Mouse (Mus musculus) midbrain, postnatal 0 days (tissue): Measurements from ENCODE around the gene Fyn. TPM values are rescaled to one million over a fixed set of nuclear protein-coding genes. Genes with fewer than 3 reads are reported as not detected.

Experiments
- ATAC-seq: fragments of 200-750 bp; cut with Nextera tagmentation; 2 replicates; pipeline ENCODE4 v1.8.0; 2017; ENCODE audit warnings: moderate number of reproducible peaks, mild to moderate bottlenecking, moderate TSS enrichment, moderate library complexity; ENCODE audit not compliant: low FRiP score
- DNase-seq: peaks from one replicate; pipeline ENCODE4 v3.0.0-alpha.2; 2015; ENCODE audit warnings: low spot score
- H3K27ac ChIP-seq: fragments of 300-500 bp; sonication (generic); 2 replicates; pipeline ENCODE4 v1.5.1; 2014; ENCODE audit warnings: low read depth, mild to moderate bottlenecking, low read length, mixed read lengths
- H3K27me3 ChIP-seq: fragments of 300-500 bp; sonication (generic); 2 replicates; pipeline ENCODE4 v1.6.1; 2014; ENCODE audit warnings: low read length, control low read depth, mixed read lengths; ENCODE audit not compliant: insufficient read depth
- H3K36me3 ChIP-seq: fragments of 300-500 bp; sonication (generic); 2 replicates; pipeline ENCODE4 v1.6.1; 2014; ENCODE audit warnings: low read length, control low read depth, mixed read lengths; ENCODE audit not compliant: insufficient read depth
- H3K4me1 ChIP-seq: fragments of 300-500 bp; sonication (generic); 2 replicates; pipeline ENCODE4 v1.6.1; 2014; ENCODE audit warnings: mild to moderate bottlenecking, control low read depth, antibody characterized with exemption, low read length, mixed read lengths; ENCODE audit not compliant: insufficient read depth
- H3K4me2 ChIP-seq: fragments of 300-500 bp; sonication (generic); 2 replicates; pipeline ENCODE4 v1.6.1; 2014; ENCODE audit warnings: low read depth, mild to moderate bottlenecking, low read length, mixed read lengths; ENCODE audit not compliant: poor library complexity, severe bottlenecking
- H3K4me3 ChIP-seq: fragments of 300-500 bp; sonication (generic); 2 replicates; pipeline ENCODE4 v1.5.1; 2014; ENCODE audit warnings: low read depth, mild to moderate bottlenecking, low read length, moderate library complexity
- H3K9ac ChIP-seq: fragments of 300-500 bp; sonication (generic); replicated peaks from 2 replicates; pipeline ENCODE4 v1.6.1; 2014; ENCODE audit warnings: mild to moderate bottlenecking, low read length, moderate library complexity, mixed read lengths; ENCODE audit not compliant: poor library complexity, severe bottlenecking
- H3K9me3 ChIP-seq: fragments of 300-500 bp; sonication (generic); 2 replicates; pipeline ENCODE4 v1.6.1; 2016; ENCODE audit warnings: low read length, control low read depth
- CTCF ChIP-seq: IDR thresholded peaks from 2 replicates; pipeline ENCODE4 v1.5.1; 2016; ENCODE audit warnings: antibody characterized with exemption, mild to moderate bottlenecking
- WGBS: fragments of 180-500 bp; shearing (Covaris S2); extraction: QIAGEN DNeasy Blood & Tissue Kit; methylation state at CpG from one replicate; pipeline ENCODE4 v1.1.7; 2014; 5-methylcytosine and 5-hydroxymethylcytosine counted together
- polyA plus RNA-seq: library from polyadenylated mRNA; unstranded; fragments of >200 nt; fragmentation: Nextera tagmentation; extraction: Ambion mirVana; gene quantifications from 2 replicates; pipeline ENCODE4 v1.2.1, GENCODE M21; 2015
- total RNA-seq: library from RNA; depleted of rRNA; stranded (reverse); fragments of >200 nt; gene quantifications from 2 replicates; pipeline ENCODE4 v1.2.3, GENCODE M21; 2014

Gene Fyn
- total and polyA plus RNA-seq, 2 experiments from 2014 or later = 82.9 to 121 TPM

DNA sequence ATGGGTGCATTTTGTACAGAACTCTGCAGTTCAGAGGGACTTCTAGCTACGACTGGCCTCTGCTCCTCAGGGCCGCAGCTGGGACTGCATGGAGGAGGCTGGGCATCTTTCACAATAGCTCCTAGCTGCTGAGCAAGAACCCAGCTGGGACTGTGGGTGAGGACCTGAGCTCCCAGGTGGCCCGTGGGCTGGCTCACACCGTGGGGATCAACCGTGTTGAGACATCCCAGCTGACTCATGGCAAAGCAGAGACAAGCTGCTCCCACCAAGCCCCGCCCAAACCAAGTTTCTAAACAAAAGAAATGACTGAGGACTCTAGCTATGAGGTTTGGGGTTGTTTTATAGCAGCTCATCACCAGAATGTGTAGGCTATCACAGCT lies 204.0 kb downstream of the Fyn start:
- ATAC-seq = no peak
- H3K4me1 ChIP-seq = peaks cover 17% of the 10 kb centered on the region; the same call in 1 of the 2 replicates
- no peaks in the 10 kb centered on the region for H3K9me3 ChIP-seq
- H3K4me3 ChIP-seq = no peak overlapping the region
- no peak for TF ChIP-seq CTCF
- H3K9ac ChIP-seq = 0 out of 2 replicates have a peak overlapping the region, but pooled peaks have one; percentile 4
- 32% methylated on average over 6 of the region's 6 CpGs for WGBS
- no peaks in the 10 kb centered on the region for H3K27me3 ChIP-seq
- peak overlapping the region; percentile 62 for H3K27ac ChIP-seq
- no peak overlapping the region for H3K4me2 ChIP-seq
- no peaks in the 10 kb centered on the region for H3K36me3 ChIP-seq
- no peak for DNase-seq

GRCm38 (mm10) chr10:39576466-39576865 lies 207.8 kb downstream of the Fyn start:
- WGBS = 78% methylated on average over 6 of the region's 6 CpGs
- Histone ChIP-seq H3K4me3 (no peak overlapping the region), H3K27ac (no peak overlapping the region)

DNA sequence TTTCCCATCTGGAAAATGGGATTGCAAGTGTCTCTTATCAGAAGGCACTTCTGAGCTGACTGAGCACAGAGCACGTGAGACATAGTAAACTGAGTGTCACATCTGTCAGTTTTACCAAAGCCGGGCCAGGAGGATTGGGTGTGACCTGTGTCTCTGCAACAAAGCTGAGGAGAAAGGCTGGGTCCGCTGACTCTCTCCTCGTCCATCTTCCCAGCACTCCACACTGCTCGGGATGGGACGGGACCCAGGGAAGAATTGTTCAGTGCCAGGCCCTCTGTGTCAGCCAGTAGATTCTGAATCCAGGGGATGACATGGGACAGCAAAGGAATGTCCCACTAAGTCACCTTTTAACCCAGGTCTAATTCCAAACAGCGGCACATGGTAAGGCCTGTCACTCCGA lies 211.8 kb downstream of the Fyn start:
- TF ChIP-seq CTCF = no peak
- Histone ChIP-seq H3K4me2 (no peak overlapping the region), H3K27ac (no peak overlapping the region), H3K4me1 (no peaks in the 10 kb centered on the region), H3K4me3 (no peak overlapping the region), H3K9ac (no peak overlapping the region), H3K27me3 (no peaks in the 10 kb centered on the region), H3K9me3 (no peaks in the 10 kb centered on the region), H3K36me3 (no peaks in the 10 kb centered on the region)
- DNase-seq (no peak), ATAC-seq (no peak)
- WGBS = 71% methylated on average over 8 of the region's 8 CpGs

More at GRCm38 (mm10) chr10:39576466-39576865, 207.8 kb downstream of the Fyn start:
- H3K4me1 ChIP-seq = peaks cover 11% of the 10 kb centered on the region; the same call in 1 of the 2 replicates
- ATAC-seq (no peak), DNase-seq (no peak)
- H3K9ac ChIP-seq = no peak overlapping the region
- no peaks in the 10 kb centered on the region for H3K27me3 ChIP-seq
- no peaks in the 10 kb centered on the region for H3K36me3 ChIP-seq
- TF ChIP-seq CTCF = no peak
- H3K4me2 ChIP-seq = no peak overlapping the region
- H3K9me3 ChIP-seq = no peaks in the 10 kb centered on the region

DNA sequence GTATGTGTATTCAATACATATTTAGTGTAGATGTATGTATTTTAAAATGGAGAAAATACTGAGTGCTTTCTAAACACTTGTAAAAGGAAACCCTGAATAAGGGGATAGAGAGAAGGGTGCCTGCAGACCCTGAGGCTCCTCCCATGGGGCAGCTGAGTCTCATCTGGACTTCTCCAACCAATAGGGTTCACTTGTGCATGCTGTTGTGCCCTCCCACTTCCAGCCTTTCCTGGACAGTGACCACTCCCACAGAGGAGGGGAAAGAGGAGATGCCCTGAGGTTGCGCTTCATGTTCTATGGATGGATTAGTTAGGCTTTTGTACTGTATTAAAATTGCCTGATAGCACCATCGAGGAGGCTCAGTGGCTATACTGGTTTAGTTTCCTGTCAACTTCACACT lies 213.7 kb downstream of the Fyn start:
- Histone ChIP-seq H3K27ac (no peak overlapping the region), H3K4me3 (no peak overlapping the region), H3K36me3 (no peaks in the 10 kb centered on the region), H3K9ac (no peak overlapping the region), H3K4me1 (0 out of 2 replicates have a peak, but pooled peaks cover 6% of the 10 kb centered on the region), H3K4me2 (no peak overlapping the region), H3K27me3 (no peaks in the 10 kb centered on the region), H3K9me3 (no peaks in the 10 kb centered on the region)
- DNase-seq (no peak), ATAC-seq (no peak)
- no peak for TF ChIP-seq CTCF
- 65% methylated on average over 2 of the region's 2 CpGs for WGBS

- Histone ChIP-seq H3K9me3 (no peaks in the 10 kb centered on the region), H3K27ac (no peak overlapping the region), H3K4me3 (no peak overlapping the region), H3K36me3 (no peaks in the 10 kb centered on the region), H3K9ac (no peak overlapping the region), H3K4me1 (peaks cover 16% of the 10 kb centered on the region; the same call in 1 of the 2 replicates), H3K27me3 (no peaks in the 10 kb centered on the region), H3K4me2 (no peak overlapping the region)
- ATAC-seq (no peak), DNase-seq (no peak)
- TF ChIP-seq CTCF = no peak
- 76% methylated on average over 12 of the region's 12 CpGs for WGBS
Measured at GRCm38 (mm10) chr10:39583718-39584117, 215.1 kb downstream of the Fyn start.

DNA sequence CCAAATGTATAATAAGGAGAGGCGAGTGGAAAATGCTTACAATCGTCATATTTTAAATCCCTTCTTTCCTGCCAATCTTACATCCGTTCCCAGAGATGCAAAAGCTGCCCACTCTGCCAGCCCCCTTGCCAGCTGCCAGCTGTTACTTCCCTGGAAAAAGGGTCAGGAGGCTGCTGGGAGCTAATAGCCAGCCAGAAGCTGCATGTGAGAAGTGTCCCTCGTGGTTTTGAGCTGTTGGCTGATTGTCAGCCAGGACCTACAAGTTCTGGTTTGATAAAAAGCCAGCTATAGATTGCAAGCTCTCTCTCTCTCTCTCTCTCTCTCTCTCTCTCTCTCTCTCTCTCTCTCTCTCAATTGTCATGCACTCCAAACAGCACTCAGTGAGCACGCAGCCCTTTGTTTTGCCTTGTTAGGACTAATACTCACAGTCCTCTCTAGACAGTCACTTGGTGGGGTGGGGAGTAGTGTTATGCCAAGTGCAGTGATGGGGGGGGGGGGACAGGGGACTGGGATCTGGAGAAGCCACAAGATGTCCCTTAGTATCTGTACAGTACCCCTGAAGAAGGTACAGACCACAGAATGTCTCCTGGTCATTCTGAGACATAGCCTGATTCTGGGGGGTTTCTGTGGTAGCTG lies 218.8 kb downstream of the Fyn start:
- TF ChIP-seq CTCF = no peak
- Histone ChIP-seq H3K9ac (no peak overlapping the region), H3K27ac (peak overlapping the region; percentile 72), H3K4me3 (no peak overlapping the region), H3K4me1 (peaks cover 16% of the 10 kb centered on the region; the same call in 1 of the 2 replicates), H3K36me3 (no peaks in the 10 kb centered on the region), H3K4me2 (no peak overlapping the region), H3K9me3 (no peaks in the 10 kb centered on the region), H3K27me3 (no peaks in the 10 kb centered on the region)
- peak; percentile 82 for DNase-seq
- WGBS = 18% methylated on average over 5 of the region's 5 CpGs
- peak; percentile 32 for ATAC-seq
